Mouse (Mus musculus) embryo, embryonic 9.5 days (tissue): ENCODE measurements at regions not wholly inside any gene's neighbourhood (a gene's known extent, or its start where the extent isn't known, plus 50 kb on each side); places are given as distances from the start of the nearest gene placed in this dataset.
A peak's percentile ranks its signal among the peaks of the same experiment; 100 is the strongest.
"Not testable (repeated sequence)": the region's sequence is repeated elsewhere in the genome, so short reads cannot be mapped to it uniquely, and the experiment has no call there.

Experiments used
- DNase-seq: peaks from one replicate; pipeline ENCODE4 v3.0.0-alpha.2; 2017; ENCODE audit errors: extremely low spot score

GRCm38 (mm10) chr17:31732176-31732880 lies 54.7 kb downstream of the Cryaa start:
- no peak for DNase-seq

GRCm38 (mm10) chr17:31734521-31734920 lies 56.9 kb downstream of the Cryaa start:
- no peak for DNase-seq

- DNase-seq, result no peak
Measured at GRCm38 (mm10) chr17:31736716-31737115, 59.1 kb downstream of the Cryaa start.

- no peak for DNase-seq
Measured at GRCm38 (mm10) chr17:31738249-31738648, 60.6 kb downstream of the Cryaa start.

GRCm38 (mm10) chr17:31739586-31739985 lies 62.0 kb downstream of the Cryaa start:
- no peak for DNase-seq

- no peak for DNase-seq
Measured at GRCm38 (mm10) chr17:31740059-31740458, 62.5 kb downstream of the Cryaa start.

GRCm38 (mm10) chr17:31743656-31744055 lies 66.0 kb downstream of the Cryaa start:
- no peak for DNase-seq

- DNase-seq, result peak; percentile 51
Measured at GRCm38 (mm10) chr17:31746198-31747111, 68.8 kb downstream of the Cryaa start.

GRCm38 (mm10) chr17:31747563-31747962 lies 70.0 kb downstream of the Cryaa start:
- no peak for DNase-seq

GRCm38 (mm10) chr17:31748158-31748557 lies 70.6 kb downstream of the Cryaa start:
- DNase-seq, result no peak

GRCm38 (mm10) chr17:31748971-31749370 lies 71.4 kb downstream of the Cryaa start:
- DNase-seq, result no peak

GRCm38 (mm10) chr17:31751262-31751661 lies 73.7 kb downstream of the Cryaa start:
- DNase-seq, result no peak

GRCm38 (mm10) chr17:31753113-31753858 lies 75.7 kb downstream of the Cryaa start:
- no peak for DNase-seq

GRCm38 (mm10) chr17:31753859-31754229 lies 76.2 kb downstream of the Cryaa start:
- no peak for DNase-seq

GRCm38 (mm10) chr17:31760465-31760864 lies 82.9 kb downstream of the Cryaa start:
- no peak for DNase-seq

GRCm38 (mm10) chr17:31763078-31763477 lies 85.5 kb downstream of the Cryaa start:
- DNase-seq, result no peak

GRCm38 (mm10) chr17:31766779-31767697 lies 88.6 kb downstream of the Sik1 start:
- DNase-seq, result peak; percentile 70

- DNase-seq, result no peak
Measured at GRCm38 (mm10) chr17:31772201-31772820, 83.3 kb downstream of the Sik1 start.

- DNase-seq, result not testable (repeated sequence)
Measured at GRCm38 (mm10) chr17:31773882-31774281, 81.7 kb downstream of the Sik1 start.

GRCm38 (mm10) chr17:31775037-31775436 lies 80.6 kb downstream of the Sik1 start:
- DNase-seq, result no peak

- no peak for DNase-seq
Measured at GRCm38 (mm10) chr17:31775966-31776365, 79.6 kb downstream of the Sik1 start.
